Mouse (Mus musculus) thymus, postnatal 4 days (tissue): ENCODE measurements around the gene Fam213a.

Experiments
- DNase-seq: peaks from one replicate; pipeline ENCODE4 v3.0.0; 2021

Fam213a gene

DNA sequence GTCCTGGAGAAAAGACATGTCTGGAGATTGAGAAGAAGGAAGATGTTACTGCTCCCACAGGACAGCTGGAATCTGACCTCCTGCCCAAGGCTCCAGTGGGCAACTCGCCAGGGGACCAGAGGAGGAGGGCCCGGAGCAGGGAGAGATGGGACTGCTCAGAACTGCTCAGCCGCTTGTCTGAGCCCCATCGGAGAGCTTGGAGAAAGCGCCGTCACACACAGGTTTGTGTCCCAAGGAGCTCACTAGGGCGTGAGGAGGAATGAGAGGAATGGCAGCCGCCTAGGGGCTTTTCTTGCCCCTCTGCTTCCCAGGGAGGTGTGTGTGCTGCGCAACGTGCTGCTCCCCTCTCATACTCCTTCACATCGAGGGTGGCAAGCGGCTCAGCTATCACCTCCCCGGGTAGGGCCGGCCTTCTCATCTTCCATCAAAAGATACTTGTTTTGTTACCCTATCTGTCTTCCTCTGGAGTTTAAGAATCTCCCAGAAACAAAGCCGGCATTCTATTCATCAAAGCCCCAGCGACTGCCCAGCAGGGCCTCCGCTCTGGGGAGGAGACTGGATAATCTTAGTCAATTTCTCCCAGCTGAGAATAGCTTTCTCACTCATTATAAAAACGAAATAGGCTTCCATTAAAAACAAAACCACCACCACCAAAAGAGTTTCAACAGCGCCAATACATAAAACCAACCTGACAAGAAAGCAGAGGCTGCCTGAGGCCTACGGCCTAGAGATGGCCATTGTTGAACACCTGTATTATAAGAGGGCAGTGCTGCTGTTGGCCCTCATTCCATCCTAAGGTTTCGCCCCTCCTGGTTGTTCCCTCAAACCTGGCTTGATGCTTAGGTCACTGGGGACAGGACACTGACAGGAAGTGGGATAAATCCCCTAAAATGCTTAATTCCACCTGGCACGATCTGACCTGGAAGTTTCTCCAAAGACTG is 9.1 kb downstream of the Fam213a start:
- no peak for DNase-seq

DNA sequence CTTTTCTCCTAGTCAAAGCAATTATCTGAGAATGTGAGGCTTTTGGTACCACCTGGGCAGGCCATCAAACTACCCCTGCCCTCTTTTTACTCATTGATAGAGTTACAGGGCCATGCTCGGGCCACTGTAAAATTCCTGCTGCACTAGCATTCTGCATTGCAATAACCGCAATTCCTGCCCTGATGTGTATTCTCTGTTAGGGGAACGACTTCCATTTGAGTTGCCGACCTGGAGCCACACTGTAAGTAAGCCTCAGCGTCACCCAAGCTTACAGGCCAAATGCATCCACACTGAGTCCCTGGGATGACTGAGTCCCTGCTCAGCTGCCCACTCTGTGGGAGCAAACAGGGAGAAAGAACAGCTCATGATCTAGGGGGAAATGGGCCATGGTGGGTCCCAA is 12.0 kb downstream of the Fam213a start:
- DNase-seq: no peak

DNA sequence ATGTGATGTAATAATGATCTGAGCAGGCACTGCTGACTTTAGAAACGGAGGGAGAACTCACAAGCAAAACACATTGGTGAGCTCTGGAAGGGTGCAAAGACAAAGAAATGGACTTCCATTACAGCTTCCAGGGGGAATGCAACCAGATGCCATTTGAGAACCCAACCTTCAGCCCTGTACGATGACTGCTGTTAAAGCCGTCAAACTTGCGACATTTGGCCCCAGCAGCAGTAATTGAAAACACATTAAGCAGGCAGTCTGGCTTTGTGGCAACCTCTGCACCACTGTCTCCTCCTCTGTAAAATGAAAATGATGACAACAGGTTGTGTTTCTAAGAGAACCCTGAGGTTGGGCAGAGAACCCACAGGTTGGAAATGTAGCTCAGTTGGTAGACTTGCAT is 12.8 kb downstream of the Fam213a start:
- no peak for DNase-seq

DNA sequence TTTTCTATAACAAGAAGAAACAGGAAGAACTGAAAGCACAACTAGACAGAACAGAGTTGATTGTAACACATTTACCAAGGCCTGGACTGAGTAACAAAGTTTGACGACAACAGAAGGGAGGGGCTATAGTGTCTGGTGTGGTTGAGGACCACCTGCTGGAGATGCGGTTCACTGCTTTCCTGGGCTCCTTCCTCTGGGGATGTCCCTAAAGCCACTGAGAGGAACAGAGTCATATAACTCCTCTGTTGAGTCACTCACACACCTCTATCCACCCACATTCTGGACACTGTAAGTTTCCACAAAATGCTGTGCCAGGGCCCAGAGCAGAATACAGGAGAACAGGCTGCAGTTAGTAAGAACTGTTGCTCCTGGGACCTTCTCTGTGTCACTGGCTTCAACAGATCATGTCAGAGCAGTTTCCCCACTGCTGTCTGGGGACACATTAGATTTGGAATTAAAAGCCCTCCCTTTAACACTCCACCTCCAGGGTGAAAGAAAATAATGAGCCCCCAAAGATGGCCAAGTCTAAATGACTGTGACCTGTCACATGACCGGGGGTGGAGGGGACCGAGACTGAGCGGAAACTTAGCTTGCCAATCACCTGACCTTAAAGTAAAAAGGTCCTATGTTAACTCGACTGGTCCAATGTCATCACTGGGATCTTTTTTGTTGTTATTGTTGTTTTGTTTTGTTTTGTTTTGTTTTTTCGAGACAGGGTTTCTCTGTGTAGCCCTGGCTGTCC is 13.5 kb downstream of the Fam213a start:
- no peak for DNase-seq

DNA sequence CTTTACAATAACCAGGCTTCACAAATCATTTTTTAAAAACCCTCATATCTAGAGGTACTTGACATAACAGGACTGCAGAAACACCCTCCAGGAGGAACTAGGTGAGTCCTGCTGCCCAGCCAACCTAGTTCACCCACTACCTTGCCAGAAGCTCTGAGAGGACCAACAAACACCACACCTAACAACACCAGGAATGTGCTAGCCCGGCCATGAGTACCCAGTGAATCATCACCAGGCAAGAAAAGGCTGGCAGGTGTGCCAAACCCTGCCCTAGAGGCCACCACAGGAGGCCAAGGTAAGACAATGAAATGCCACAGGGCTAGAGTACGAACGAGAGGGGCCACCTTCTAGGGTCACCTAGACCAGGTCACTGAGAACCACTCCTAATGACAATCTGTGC is 17.4 kb downstream of the Fam213a start:
- no peak for DNase-seq

DNA sequence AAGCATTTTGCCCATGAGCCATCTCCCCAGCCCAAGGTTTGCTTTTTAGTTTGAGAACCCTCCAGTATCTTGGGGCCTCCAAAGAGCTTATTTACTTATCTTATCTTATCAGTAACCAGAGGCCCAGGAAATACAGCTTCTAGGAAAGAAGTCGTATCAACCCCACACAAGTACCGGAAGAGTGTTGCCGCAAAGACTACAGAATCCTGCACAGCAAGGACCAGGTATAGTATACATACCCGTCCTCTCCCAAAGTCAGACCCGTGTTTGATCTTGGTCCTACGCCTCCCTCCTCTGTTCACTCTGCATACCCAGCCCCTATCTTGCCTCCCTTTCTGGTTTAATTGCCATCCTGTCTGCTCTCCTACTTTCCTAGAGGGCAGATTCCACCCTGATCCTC is 21.1 kb downstream of the Fam213a start:
- DNase-seq: no peak

DNA sequence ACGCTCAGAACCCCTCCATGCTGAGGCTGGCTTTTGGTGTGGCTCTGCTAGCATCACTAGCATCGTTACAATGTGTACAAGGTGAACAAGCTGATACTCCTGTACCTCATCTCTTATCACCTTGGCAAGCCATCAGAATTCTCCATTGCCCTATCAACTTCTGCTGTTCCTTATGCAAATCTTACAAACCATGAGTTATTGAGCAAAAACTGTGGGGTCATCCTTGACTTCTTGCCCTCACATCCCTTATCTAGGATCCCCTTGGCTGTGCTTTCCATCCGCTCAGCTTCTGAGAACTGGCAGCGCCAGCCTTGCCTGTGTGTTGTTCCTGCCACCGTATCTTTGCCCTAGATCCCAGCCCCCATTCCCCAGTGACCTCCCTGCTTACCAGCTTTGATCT is 24.8 kb downstream of the Fam213a start:
- no peak for DNase-seq

DNA sequence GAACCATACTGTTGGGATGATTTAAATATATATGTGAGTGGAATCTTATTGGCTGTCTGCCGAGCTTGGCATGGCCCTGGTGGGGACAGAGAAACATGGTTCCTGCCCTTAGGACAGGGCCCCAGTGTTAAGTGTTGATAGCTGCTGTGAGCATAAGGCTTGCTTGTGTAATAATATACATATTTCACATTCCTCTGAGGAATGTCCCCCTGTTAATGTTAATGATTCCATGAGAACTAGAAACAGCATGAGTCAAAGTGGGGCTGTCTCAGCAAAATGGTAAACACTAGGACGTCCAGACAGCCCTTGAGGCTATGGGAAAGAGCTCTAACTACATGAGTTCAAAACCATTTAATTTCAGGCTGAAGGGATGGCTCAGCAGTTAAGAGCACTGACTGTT is 26.4 kb downstream of the Fam213a start:
- no peak for DNase-seq

DNA sequence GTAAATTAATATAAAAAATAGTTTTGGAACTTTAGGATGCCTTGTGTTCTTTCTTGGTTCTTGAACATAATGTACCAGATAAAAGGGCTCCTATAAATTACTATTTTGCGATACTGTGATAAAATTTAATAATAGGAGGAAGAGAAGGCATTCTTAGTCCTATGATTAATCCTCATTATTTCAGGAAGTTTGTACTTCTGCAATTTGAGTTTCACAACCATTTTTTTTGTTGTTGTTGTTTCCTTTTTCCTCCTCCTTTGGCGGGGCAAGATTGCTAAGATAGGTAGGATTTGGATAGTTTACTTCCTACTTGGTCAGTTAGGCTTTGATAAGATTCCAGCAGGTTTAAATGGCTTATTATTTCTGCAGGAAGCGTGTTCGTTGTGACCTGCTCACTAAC is 28.0 kb downstream of the Fam213a start:
- no peak for DNase-seq

DNA sequence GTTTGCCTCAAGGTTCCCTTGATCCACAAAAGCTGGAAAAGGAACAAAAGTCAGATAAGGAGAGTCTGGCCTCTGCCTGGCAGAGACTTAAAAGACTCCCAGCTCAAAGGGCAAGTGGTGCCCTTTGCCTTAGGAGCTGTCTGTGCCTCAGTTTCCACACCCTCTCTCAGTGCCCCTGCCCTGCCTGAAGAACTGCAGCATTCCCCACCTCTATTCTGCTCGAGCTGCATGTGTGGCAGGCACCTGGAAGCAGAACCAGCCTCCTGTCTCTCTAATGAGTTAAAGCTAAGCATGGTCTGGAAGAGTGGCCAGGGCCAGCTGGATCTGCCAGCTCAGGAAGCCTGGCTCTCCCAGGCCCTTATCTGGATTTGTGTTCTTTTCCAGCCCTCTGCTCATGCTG is 33.9 kb downstream of the Fam213a start:
- DNase-seq: peak; percentile 1

DNA sequence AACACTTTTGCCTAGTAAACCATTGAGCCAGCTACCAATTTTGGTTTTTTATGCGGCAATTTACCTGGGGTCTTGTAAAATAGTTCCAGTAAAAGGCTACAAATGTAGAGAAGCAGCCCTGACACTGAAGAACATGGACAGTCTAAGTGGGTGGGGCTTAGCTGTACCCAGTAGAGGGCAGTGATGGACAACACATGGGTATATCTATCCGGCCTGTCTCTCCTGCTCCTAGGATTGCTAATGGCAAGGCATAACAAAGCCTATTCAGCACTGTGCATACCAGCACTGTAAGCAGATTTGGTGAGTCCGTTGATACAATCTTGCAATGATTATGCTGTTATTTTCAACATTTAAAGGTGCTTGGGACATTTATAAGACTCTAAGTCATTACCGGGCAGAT is 34.6 kb downstream of the Fam213a start:
- peak; percentile 8 for DNase-seq

DNA sequence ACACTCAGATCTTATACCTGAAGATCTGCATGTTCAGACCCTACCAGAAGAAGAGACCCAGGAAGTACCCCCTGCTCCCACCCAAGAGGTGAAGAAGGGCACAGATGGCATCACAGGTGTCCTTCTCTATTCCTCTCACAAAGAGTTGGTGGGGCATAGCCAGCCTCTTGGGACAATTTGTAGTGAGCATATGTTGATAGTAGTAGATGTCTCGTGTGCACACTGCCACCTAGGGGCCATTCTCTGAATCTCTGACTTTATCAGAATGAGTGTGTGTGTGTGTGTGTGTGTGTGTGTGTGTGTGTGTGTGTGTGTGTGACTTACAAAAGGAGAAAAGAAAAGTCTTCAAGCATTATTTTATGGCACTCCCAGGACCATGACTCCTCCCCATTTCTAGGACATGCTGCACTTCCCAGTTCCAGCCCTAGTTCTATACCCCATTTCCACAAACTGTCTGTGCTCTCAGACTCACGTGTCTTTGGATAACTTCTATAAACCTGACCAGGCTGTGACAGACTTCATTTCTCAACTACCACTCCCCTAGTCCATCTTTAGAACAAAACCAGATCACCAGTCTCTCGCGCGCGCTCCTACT is 38.4 kb downstream of the Fam213a start:
- DNase-seq: peak; percentile 79

DNA sequence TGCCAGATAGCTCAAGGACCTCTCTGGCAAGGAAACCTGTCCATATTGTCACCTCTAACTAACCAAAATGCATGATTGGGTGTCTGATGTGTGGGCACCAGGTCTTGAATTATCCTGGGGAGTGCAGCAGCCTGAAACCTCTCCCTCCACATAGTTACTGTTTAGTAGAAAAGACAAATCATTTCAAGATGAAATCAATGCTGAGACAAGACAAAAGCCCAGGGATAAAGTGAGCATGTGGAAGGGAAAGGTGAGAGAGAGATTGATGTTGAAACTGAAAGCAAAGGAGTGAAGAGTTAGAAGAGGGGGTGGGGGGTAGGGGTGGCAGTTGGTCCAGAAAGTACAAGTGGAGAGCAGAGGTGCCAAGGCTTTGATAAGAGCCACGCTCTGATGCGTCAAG is 45.5 kb downstream of the Fam213a start:
- no peak for DNase-seq

DNA sequence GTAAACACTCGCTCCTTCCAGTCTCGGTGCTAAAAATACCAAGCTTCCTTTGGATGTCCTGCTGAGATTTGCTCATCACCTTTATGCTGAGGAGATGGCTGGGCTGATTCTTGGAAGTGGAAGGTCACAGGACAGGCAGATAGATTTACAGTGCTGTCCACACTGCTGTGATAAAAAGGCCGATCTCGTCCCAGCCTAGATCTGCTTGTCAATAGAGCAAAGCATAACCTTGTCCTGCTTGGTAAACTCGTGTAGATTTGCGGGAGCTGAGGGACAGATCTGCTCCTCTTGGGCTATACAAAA is 46.0 kb downstream of the Fam213a start:
- no peak for DNase-seq

DNA sequence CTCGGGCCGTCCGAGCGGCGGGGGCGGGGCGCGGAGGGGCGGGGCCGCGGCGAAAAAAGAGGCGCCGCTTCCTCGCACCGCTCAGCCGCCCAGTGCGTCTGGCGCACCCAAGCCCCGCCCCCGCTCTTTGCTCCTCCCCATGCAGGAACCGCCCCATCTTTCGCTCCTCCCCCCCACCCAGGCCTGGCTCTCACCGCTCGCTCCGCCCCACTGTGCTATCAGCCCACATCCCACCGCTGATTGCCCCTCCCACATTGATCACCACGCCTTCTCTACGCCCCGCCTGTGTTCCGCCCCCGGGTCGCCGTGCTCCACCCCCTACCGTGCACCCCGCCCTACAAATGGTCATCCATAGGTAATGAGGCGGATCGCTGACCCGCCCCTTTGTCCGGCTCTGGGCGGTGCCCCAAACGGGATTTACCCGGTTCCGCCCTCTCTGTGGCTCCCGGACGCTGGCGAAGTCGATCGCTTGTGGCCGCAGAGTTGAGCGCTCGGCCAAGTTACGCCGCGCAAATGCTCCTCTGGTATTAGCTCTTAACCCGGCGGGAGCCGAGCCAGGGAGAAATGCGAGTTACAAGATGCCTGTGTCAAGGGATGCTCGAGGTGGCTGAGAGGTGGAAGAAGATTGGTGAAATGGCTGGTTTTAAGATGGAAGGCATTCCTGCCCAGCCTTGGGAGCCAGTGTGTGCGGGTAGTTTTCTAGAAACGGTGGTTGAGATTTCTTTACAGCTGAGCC is 46.6 kb downstream of the Fam213a start:
- DNase-seq: peak; percentile 100

DNA sequence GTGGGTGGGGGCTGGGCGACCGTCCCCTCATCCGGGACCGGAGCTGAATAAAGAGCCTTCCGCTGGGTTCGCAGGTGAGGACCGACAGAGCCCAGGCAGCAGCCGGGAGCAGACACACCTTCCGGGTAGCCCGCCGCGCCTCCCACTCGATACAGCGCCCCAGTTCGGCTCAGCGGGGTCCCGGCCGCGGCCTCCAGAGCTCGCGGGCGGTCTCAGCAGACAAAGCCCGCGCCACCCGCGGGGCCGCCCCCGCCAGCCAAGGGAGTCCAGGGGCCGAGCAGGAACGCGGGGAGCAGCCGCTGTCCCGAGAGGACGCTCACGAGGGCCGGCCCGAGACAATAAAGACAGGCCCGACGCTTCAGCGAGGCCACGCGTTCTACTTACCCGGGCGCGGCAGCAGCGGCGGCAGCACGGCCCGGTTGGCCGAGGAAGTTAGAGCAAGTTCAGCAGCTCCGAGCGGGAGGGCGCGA is 47.2 kb downstream of the Fam213a start, which contains the start of gene Tspan14:
TSS of gene Tspan14 (minus strand) at position 416 of the 470 bp plus-strand sequence.
- peak; percentile 84 for DNase-seq

DNA sequence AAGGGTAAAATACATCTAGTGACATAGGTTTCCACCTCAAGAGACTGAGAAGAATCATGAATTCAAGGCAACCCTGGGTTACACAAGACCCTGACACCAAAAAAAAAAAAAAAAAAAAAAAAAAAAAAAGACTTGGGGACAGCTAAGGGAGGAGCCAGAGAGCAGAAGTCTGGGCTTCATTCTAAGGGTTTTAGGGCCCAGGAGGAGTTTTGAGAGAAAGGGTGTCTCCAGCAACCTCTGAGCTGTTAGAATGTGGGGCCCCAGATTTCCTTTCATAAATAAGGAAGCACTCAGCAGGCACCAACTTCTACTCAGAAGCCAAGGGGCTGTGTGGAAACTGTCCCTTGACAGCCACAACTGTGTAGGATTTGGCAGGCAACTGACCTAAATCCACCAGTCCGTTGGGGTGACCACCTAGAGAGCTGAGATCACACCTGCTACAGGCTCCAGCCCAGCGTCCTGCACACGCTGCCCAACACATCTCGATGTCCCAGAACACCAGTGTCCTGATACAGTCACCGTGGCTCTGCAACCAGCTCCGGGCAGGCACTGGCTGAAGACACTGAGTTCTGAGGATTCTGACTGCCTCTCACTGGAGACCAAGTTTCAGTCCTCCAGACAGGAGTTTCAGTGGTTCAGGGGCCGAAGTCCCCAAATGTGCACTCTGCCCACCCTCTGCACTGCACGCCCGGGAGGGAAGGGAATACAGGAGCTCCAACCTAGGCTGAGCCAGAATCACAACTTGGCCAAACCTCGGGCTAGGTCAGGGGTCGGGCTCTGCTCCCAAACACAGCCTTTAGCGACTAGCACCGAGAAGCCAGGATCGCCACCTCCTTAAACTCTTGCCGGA is 47.9 kb downstream of the Fam213a start:
- no peak for DNase-seq

DNA sequence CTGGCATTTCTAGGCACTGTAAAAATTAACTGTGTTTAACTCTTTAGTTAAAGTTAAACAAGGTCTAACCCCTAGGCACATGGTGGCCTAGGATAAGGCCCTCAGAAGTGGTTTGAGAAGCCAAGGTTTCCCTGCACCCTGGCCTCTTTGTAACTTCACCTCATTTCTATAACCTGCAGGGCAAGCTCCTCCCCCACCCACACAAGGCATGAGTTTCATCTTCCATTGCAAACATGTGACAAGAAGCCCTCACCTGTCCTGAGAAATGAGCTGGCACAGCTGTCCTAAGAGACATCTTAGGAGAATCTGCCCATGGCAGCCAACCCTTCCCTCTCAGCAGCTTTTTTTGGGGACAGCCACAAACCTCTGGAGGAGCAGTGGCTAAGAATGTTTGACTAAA is 48.7 kb downstream of the Fam213a start:
- DNase-seq: peak; percentile 43

DNA sequence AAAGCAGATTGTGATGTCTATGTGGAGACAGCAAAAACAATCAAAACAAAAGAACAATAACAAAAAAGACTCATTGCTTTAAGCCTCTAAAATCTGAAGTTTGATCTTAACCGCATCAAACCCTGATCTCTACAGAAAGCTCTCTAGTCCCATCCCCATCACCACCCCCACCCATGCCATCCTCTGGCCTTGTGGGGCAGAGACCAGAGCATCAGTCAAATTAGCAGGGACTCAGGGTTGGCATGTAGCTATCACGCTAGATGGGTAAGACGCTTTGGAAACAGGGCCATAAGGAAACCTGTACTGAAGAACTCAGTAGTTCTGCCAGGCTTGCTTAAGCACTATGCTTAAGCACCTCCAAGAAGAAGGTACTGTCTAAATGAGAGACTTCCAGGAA is 49.4 kb downstream of the Fam213a start:
- DNase-seq: no peak

DNA sequence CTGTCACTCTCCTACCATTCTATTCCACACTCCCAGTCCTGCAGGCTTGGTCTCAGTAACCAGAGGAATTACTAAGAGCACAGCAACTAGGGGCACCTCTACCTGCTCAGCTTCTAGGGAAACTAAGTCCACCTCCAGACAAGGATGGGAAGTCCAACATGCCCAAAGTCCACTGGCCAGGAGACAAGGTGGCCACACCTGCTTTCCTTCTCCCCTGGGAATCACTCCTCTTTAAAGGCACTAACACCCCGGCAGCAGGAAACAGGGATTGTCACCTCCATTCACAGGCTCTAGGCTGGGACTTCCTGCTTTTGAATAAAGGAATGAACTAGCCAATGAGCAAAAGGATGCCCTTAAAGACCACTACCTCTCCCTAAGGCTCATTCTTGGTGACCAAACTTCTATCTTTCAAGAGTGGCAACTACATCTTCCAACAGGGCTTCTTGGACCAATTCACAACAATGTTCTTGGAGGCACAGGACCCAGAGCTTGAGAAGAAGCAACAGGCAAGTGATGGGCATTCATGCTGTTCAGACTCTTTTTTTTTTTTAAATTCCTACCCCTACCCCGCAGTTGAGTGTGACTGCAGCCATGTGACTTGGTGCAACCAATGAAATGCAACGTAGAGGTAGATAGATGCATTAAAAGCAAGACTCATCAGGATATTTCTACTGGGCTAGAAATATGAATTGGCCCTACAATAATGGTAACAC is 49.9 kb downstream of the Fam213a start:
- no peak for DNase-seq
